Mouse (Mus musculus) thymus, adult 2 months (tissue): ENCODE results near the gene Acyp1. TPM values are rescaled to one million over a fixed set of nuclear protein-coding genes. Genes with fewer than 3 reads are reported as not detected.
A peak's percentile ranks its signal among the peaks of the same experiment; 100 is the strongest.

Experiments
- DNase-seq: peaks from one replicate; pipeline ENCODE4 v3.0.0; 2021
- H3K27ac ChIP-seq: fragments of 200-500 bp; 2 replicates; pipeline ENCODE4 v1.5.1; 2012; ENCODE audit warnings: low read length, control low read depth; ENCODE audit not compliant: control insufficient read depth, insufficient read depth
- H3K27me3 ChIP-seq: fragments of 200-500 bp; 2 replicates; pipeline ENCODE4 v1.6.1; 2012; ENCODE audit warnings: mild to moderate bottlenecking, low read length, moderate library complexity, mixed read lengths; ENCODE audit not compliant: control insufficient read depth, insufficient read depth
- H3K36me3 ChIP-seq: fragments of 200-500 bp; 2 replicates; pipeline ENCODE4 v1.6.1; 2012; ENCODE audit warnings: mild to moderate bottlenecking, low read length, moderate library complexity; ENCODE audit not compliant: control insufficient read depth, insufficient read depth
- H3K4me1 ChIP-seq: fragments of 200-500 bp; replicated peaks from 2 replicates; pipeline ENCODE4 v1.6.1; 2012; ENCODE audit warnings: low read length; ENCODE audit not compliant: control insufficient read depth, insufficient read depth
- H3K4me3 ChIP-seq: fragments of 200-500 bp; 2 replicates; pipeline ENCODE4 v1.5.1; 2012; ENCODE audit warnings: mild to moderate bottlenecking, low read length, control low read depth, moderate library complexity; ENCODE audit not compliant: control insufficient read depth, insufficient read depth
- CTCF ChIP-seq: fragments of 200-500 bp; IDR thresholded peaks from 2 replicates; pipeline ENCODE4 v1.5.1; 2012; ENCODE audit warnings: mild to moderate bottlenecking, control low read depth, low read length, moderate library complexity, borderline replicate concordance; ENCODE audit not compliant: control insufficient read depth, poor library complexity, insufficient read depth; ENCODE audit errors: extremely low read depth
- POLR2A ChIP-seq: fragments of 200-500 bp; IDR thresholded peaks from 2 replicates; pipeline ENCODE4 v1.6.1; 2012; ENCODE audit warnings: mild to moderate bottlenecking, low read length, control low read depth, moderate library complexity; ENCODE audit not compliant: control insufficient read depth, poor library complexity, insufficient read depth; ENCODE audit errors: extremely low read depth
- WGBS: fragments of 180-500 bp; shearing (Covaris S2); methylation state at CpG from one replicate; pipeline ENCODE4 v1.1.7; 2018; 5-methylcytosine and 5-hydroxymethylcytosine counted together
- polyA plus RNA-seq: library from polyadenylated mRNA; depleted of rRNA; stranded (reverse); fragments of >200 nt; gene quantifications from 2 replicates; pipeline ENCODE4 v1.2.3, GENCODE M21; 2012

Acyp1 gene
- polyA plus RNA-seq, 1 experiment = 15.3 TPM

GRCm38 (mm10) chr12:85292288-85292687, 4.0 kb upstream of the Acyp1 start:
- 92% methylated on average over 6 of the region's 6 CpGs for WGBS
- no peak overlapping the region for H3K4me3 ChIP-seq
- no peak for DNase-seq
- H3K27ac ChIP-seq = no peak overlapping the region
- H3K36me3 ChIP-seq = no peaks in the 10 kb centered on the region
- H3K27me3 ChIP-seq = no peaks in the 10 kb centered on the region; the same call in 1 of the 2 replicates
- TF ChIP-seq POLR2A (no peak), CTCF (no peak)
- H3K4me1 ChIP-seq = 0 out of 2 replicates have a peak, but pooled peaks cover 3% of the 10 kb centered on the region

DNA sequence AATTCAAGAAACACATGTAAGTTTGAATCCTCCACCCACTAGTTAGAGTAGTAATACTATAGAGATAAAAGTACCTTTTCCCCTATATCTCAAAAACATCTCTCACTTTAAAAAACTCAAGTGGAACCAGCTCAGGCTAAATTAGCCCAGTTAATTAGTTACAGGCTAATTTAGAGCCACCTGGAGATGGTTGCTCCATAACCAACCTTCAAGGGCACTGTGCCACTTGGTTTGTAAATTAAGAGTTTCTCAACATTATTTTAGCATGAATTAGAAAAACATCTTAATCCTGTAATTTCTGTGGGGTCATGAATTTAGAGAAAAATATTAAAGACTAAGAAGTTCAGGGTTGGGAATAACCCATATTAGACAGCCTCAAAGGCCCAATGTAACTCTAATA, 3.3 kb upstream of the Acyp1 start:
- TF ChIP-seq POLR2A (no peak), CTCF (no peak)
- no peak for DNase-seq
- Histone ChIP-seq H3K27me3 (no peaks in the 10 kb centered on the region; the same call in 1 of the 2 replicates), H3K4me1 (0 out of 2 replicates have a peak, but pooled peaks cover 3% of the 10 kb centered on the region), H3K4me3 (no peak overlapping the region), H3K27ac (no peak overlapping the region), H3K36me3 (no peaks in the 10 kb centered on the region)

GRCm38 (mm10) chr12:85290633-85291032, 2.4 kb upstream of the Acyp1 start:
- Histone ChIP-seq H3K4me3 (no peak overlapping the region), H3K27me3 (no peaks in the 10 kb centered on the region; the same call in 1 of the 2 replicates), H3K36me3 (no peaks in the 10 kb centered on the region), H3K27ac (no peak overlapping the region), H3K4me1 (0 out of 2 replicates have a peak, but pooled peaks cover 3% of the 10 kb centered on the region)
- no peak for TF ChIP-seq CTCF
- TF ChIP-seq POLR2A = no peak
- no peak for DNase-seq
- 97% methylated on average over 10 of the region's 10 CpGs for WGBS

GRCm38 (mm10) chr12:85289157-85290000, 1.1 kb upstream of the Acyp1 start:
- no peak for TF ChIP-seq POLR2A
- no peak for TF ChIP-seq CTCF
- Histone ChIP-seq H3K27ac (no peak overlapping the region), H3K27me3 (no peaks in the 10 kb centered on the region; the same call in 1 of the 2 replicates), H3K36me3 (no peaks in the 10 kb centered on the region), H3K4me1 (0 out of 2 replicates have a peak, but pooled peaks cover 3% of the 10 kb centered on the region), H3K4me3 (no peak overlapping the region)
- 82% methylated on average over 24 of the region's 24 CpGs for WGBS
- no peak for DNase-seq

DNA sequence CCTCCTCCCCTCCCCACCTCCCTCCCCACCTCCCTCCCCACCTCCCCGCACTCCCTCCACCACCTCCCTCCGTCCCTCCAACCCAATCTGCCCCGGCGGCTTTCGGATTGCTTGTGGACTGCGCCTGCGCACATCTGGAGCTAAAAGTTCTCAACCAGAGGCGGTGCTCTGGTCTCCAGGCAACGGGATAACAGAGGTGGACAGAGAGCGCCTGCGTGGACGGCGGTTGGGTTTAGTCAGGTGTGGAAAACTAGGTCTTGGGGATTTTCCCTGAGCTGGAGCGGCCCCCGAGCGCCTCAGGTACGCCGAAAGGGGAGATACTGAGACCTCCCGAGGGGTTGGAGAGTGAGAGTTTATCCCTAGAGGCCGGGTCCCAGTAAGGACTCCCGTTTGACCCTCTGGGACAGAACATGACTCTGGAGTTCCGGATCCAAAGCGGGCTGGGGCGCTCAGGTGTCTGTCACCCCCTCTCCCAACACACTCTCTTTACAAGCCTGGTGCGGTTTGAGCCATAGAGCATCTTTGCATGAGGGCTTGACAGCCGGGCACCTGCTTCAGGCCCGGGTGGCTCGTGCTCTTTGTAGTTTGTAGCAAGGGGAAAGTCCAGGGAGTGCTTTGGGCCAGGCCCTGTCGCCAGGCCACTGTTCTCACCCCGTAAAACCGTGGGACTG, 383 bp upstream of the Acyp1 start, which contains the start of gene Zc2hc1c:
Zc2hc1c (plus strand) TSS at position 106 of the 671 bp plus-strand sequence.
- peak; percentile 30 for DNase-seq
- Histone ChIP-seq H3K4me3 (no peak within 1 kb of the TSS; the same call in 1 of the 2 replicates), H3K36me3 (no peaks in the 10 kb centered on the region), H3K27ac (no peak within 1 kb of the TSS), H3K4me1 (0 out of 2 replicates have a peak, but pooled peaks cover 3% of the 10 kb centered on the region), H3K27me3 (no peaks in the 10 kb centered on the region; the same call in 1 of the 2 replicates)
- TF ChIP-seq CTCF = no peak
- no peak for TF ChIP-seq POLR2A
- WGBS = 13% methylated on average over 30 of the region's 31 CpGs

DNA sequence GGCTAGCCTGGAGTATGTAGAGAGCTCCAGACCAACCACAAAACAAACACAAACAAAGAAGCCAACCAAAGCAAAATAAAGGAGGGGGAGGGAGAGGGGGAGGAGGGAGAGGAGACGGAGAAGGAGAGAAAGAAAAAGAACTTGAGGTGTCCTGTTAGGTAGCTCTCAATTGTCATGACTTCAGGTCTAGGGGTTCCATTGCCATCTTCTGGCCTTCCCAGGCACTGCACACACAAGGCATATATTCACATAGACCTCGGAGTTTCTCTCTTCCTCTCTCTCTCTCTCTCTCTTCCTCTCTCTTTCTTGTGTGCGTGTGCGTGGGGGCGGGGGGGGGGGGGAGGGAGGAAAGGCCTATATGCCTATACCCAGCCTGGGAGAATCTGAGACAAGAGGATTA, 1.3 kb downstream of the Acyp1 start:
- Histone ChIP-seq H3K27me3 (no peaks in the 10 kb centered on the region; the same call in 1 of the 2 replicates), H3K27ac (no peak overlapping the region), H3K4me1 (0 out of 2 replicates have a peak, but pooled peaks cover 3% of the 10 kb centered on the region), H3K36me3 (no peaks in the 10 kb centered on the region), H3K4me3 (no peak overlapping the region)
- 35% methylated on average over 5 of the region's 5 CpGs for whole genome bisulfite sequencing
- DNase-seq = peak; percentile 49
- TF ChIP-seq POLR2A = no peak
- TF ChIP-seq CTCF = no peak
